In the genomic region with DNA sequence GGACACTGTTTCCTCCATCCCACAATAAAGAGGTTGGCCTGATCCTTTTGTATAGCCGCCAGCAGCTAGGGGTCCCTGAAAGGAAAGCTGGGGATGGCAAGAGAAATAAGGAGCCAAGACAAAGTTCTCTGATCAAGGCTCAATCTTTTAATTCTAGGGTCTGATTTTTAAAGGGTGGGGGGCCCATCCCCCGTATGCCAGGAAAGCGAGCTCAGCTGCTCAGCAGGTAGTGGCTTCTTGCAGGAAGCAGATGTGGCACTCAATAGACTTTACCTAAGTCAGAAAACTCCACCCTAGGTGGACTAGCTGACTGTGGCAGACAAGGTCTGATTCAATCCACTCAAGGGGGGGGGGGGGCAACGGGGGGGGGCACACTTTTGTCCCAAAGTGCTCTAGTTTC, we compare ENCODE assay signal across 16 mouse cellular contexts. TPM values are rescaled to one million over a fixed set of nuclear protein-coding genes. Genes with fewer than 3 reads are reported as not detected.
"Had no signal": no experiment of that assay in that cellular context is flagged by ENCODE, and none has a peak within 500 bp of the region (broad histone marks: within the 10 kb centered on the region; RNA-seq: fewer than 3 reads in every experiment).

No protein-coding gene starts in this region.

- DNase-seq: kidney, adult 8-10 months; lung, adult 18-20 months; lung, postnatal 36 days; right cerebral cortex, postnatal 4 days; spleen, adult 18-20 months; thymus, postnatal 36 days had no signal

- H3K9ac ChIP-seq: limb, embryonic 12.5 days; midbrain, embryonic 15.5 days; neural tube, embryonic 12.5 days had no signal

- H3K9me3 ChIP-seq: limb, embryonic 12.5 days; midbrain, embryonic 15.5 days; neural tube, embryonic 12.5 days had no signal

- H3K36me3 ChIP-seq: limb, embryonic 12.5 days; midbrain, embryonic 15.5 days; neural tube, embryonic 12.5 days had no signal

- H3K4me3 ChIP-seq: limb, embryonic 12.5 days; midbrain, embryonic 15.5 days; neural tube, embryonic 12.5 days had no signal

- ATAC-seq: inflammation-experienced regulatory T-cells, adult 6 months; intestine, postnatal 0 days; midbrain, embryonic 15.5 days had no signal

- H3K4me2 ChIP-seq: limb, embryonic 12.5 days; midbrain, embryonic 11.5 days; midbrain, embryonic 15.5 days; neural tube, embryonic 12.5 days had no signal

- H3K27ac ChIP-seq: limb, embryonic 12.5 days; midbrain, embryonic 15.5 days; neural tube, embryonic 12.5 days had no signal

- H3K27me3 ChIP-seq: limb, embryonic 12.5 days; midbrain, embryonic 15.5 days; neural tube, embryonic 12.5 days had no signal

RNA-seq across cellular contexts. Expression of a gene that starts 1.9 kb away (rescaled TPM):
- total RNA-seq: megakaryocyte, adult 5-6 weeks; monocyte, adult 5-6 weeks; neutrophil, adult 5-6 weeks had no signal
- polyA plus RNA-seq: inflammation-experienced regulatory T-cells, adult 6 months had no signal

RNA-seq across cellular contexts. Expression of a gene that starts 13.0 kb away (rescaled TPM):
- total RNA-seq: layer of hippocampus, postnatal 10 days; neutrophil, adult 5-6 weeks had no signal

RNA-seq across cellular contexts. Expression of a gene that starts 23.4 kb away (rescaled TPM):
- total RNA-seq: megakaryocyte, adult 5-6 weeks; monocyte, adult 5-6 weeks had no signal
